ENCODE assay signal across 12 mouse cellular contexts in the genomic region with DNA sequence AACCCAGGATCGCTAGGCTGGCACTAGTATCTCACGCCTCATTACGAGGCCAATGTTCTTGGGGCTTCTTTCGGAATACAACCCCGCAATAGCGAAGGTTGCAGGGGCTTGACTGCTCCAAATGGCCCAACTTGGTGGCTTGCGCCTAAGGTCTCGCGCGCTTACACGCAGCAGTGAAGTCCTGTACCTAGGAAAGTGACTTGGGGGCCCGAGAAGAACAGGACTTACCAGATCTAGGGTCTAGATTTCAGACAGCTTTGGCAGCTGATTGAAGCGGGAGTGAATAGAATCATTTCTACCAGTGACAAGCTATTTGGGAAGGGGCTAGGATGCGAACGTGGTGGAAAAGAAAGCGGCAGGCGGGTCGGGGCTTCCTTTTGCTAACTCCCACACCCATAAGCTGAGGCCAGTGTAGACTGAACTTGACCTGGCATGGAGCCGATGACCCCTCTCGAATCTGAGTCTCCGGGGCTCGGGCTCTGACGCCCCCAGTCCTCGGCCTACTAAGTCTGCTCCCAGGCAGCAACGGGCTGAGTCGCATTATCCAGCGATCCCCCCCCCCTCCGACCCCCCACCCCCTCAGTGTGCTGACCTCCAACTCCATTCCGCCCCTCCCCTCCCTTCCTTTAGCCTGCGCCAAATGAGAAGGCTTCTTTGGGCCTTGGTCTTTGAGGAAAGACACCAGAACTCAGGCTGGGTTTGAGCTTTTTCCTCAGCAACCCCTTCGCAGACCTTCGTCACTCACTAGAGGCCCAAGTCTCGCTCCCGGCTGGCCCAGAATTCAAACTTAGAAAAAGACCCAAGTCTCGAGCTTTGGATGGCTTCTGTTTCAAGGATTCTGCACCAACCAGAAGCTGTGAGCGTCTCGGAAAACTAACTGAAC. TPM values are rescaled to one million over a fixed set of nuclear protein-coding genes. Genes with fewer than 3 reads are reported as not detected.
DNase-seq lines count a peak whose midpoint lies in the region; ATAC-seq and TF ChIP-seq lines count a peak whose summit lies in the region.
"Had no signal": no experiment of that assay in that cellular context is flagged by ENCODE, and none has a peak within 500 bp of the region (broad histone marks: within the 10 kb centered on the region; RNA-seq: fewer than 3 reads in every experiment).

No protein-coding gene starts in this region.

- WGBS in forebrain, embryonic 16.5 days: 17% methylated on average over 36 of the region's 37 CpGs
- WGBS in midbrain, embryonic 14.5 days: 7% methylated on average over 37 of the region's 37 CpGs
- WGBS in thymus, adult 2 months: 21% methylated on average over 37 of the region's 37 CpGs
- 2% methylated on average over 37 of the region's 37 CpGs for WGBS in intestine, embryonic 16.5 days

- DNase-seq in brain, embryonic 14.5 days (ENCODE audit: low read depth): peak; percentile 70
- peak; percentile 77 to 79 for DNase-seq in cerebellum, postnatal 14 days
- peak; percentile 60 for DNase-seq in midbrain, embryonic 14.5 days
- DNase-seq in thymus, adult 2 months: no peak
- no peak for DNase-seq in MN1 (ENCODE audit: low spot score)
- DNase-seq in urinary bladder, adult 18-20 months (ENCODE audit: low spot score in 2 of 2): no peak
- DNase-seq: adrenal gland, postnatal 25 days had no signal

- peak overlapping the region; percentile 58 for H3K4me2 ChIP-seq in forebrain, embryonic 16.5 days (ENCODE audit: low read length)
- H3K4me2 ChIP-seq in midbrain, embryonic 14.5 days (ENCODE audit: low read length): peak overlapping the region; percentile 54
- no peak overlapping the region for H3K4me2 ChIP-seq in intestine, embryonic 16.5 days (ENCODE audit: low read depth, low read length)
- H3K4me2 ChIP-seq: liver, embryonic 15.5 days had no signal

- TF ChIP-seq CTCF in brain, embryonic 14.5 days (IDR thresholded peaks at IDR 0.05; ENCODE audit: borderline replicate concordance, extremely low read depth, insufficient read depth, insufficient read length): no peak
- no peak for TF ChIP-seq CTCF in thymus, adult 2 months (IDR thresholded peaks at IDR 0.05; ENCODE audit: borderline replicate concordance, control insufficient read depth, extremely low read depth, insufficient read depth, low read length, poor library complexity)

- ATAC-seq in forebrain, embryonic 16.5 days: no peak
- no peak for ATAC-seq in midbrain, embryonic 14.5 days (ENCODE audit: low FRiP score, low TSS enrichment)
- no peak for ATAC-seq in intestine, embryonic 16.5 days

- TF ChIP-seq POLR2A in brain, embryonic 14.5 days (IDR thresholded peaks at IDR 0.05; ENCODE audit: borderline replicate concordance, extremely low read depth, insufficient read depth, insufficient read length, poor library complexity, severe bottlenecking): no peak
- TF ChIP-seq POLR2A in thymus, adult 2 months (IDR thresholded peaks at IDR 0.05; ENCODE audit: control insufficient read depth, extremely low read depth, insufficient read depth, low read length, poor library complexity): no peak

- peaks cover 19% of the 10 kb centered on the region for H3K4me1 ChIP-seq in forebrain, embryonic 16.5 days (replicated peaks; ENCODE audit: control insufficient read depth, insufficient read depth, low read length)
- peaks cover 6% of the 10 kb centered on the region; the same call in 1 of the 2 replicates for H3K4me1 ChIP-seq in midbrain, embryonic 14.5 days (ENCODE audit: control insufficient read depth, insufficient read depth, low read length)
- H3K4me1 ChIP-seq in thymus, adult 2 months (replicated peaks; ENCODE audit: control insufficient read depth, insufficient read depth, low read length): no peaks in the 10 kb centered on the region
- H3K4me1 ChIP-seq in intestine, embryonic 16.5 days (ENCODE audit: control insufficient read depth, insufficient read depth, low read length): no peaks in the 10 kb centered on the region
- H3K4me1 ChIP-seq: liver, embryonic 15.5 days had no signal

- H3K36me3 ChIP-seq in forebrain, embryonic 16.5 days (ENCODE audit: control insufficient read depth, insufficient read depth): no peaks in the 10 kb centered on the region
- no peaks in the 10 kb centered on the region for H3K36me3 ChIP-seq in midbrain, embryonic 14.5 days (ENCODE audit: control insufficient read depth, insufficient read depth, low read length)
- no peaks in the 10 kb centered on the region for H3K36me3 ChIP-seq in thymus, adult 2 months (ENCODE audit: control insufficient read depth, insufficient read depth, low read length)
- H3K36me3 ChIP-seq in intestine, embryonic 16.5 days (ENCODE audit: control insufficient read depth, insufficient read depth, low read length): no peaks in the 10 kb centered on the region
- H3K36me3 ChIP-seq: liver, embryonic 15.5 days had no signal

- H3K27me3 ChIP-seq in forebrain, embryonic 16.5 days (replicated peaks; ENCODE audit: control insufficient read depth, insufficient read depth, low read length): peaks cover 39% of the 10 kb centered on the region
- peaks cover 73% of the 10 kb centered on the region for H3K27me3 ChIP-seq in midbrain, embryonic 14.5 days (ENCODE audit: control insufficient read depth, insufficient read depth, low read length)
- peaks cover 10% of the 10 kb centered on the region; the same call in 1 of the 2 replicates for H3K27me3 ChIP-seq in thymus, adult 2 months (ENCODE audit: control insufficient read depth, insufficient read depth, low read length)
- H3K27me3 ChIP-seq in intestine, embryonic 16.5 days (replicated peaks; ENCODE audit: control insufficient read depth, insufficient read depth, low read length): peaks cover 71% of the 10 kb centered on the region

- H3K27ac ChIP-seq in forebrain, embryonic 16.5 days (ENCODE audit: low read length): peak overlapping the region; percentile 60; the same call in 1 of the 2 replicates
- H3K27ac ChIP-seq in midbrain, embryonic 14.5 days (replicated peaks; ENCODE audit: low read depth, low read length): peak overlapping the region; percentile 78
- no peak overlapping the region for H3K27ac ChIP-seq in thymus, adult 2 months (ENCODE audit: control insufficient read depth, insufficient read depth, low read length)
- H3K27ac ChIP-seq in intestine, embryonic 16.5 days (ENCODE audit: low read length): no peak overlapping the region
- H3K27ac ChIP-seq: liver, embryonic 15.5 days had no signal

- peak overlapping the region; percentile 0; the same call in 1 of the 2 replicates for H3K9ac ChIP-seq in forebrain, embryonic 16.5 days (replicated peaks; ENCODE audit: low read depth, low read length)
- peak overlapping the region; percentile 48 for H3K9ac ChIP-seq in midbrain, embryonic 14.5 days (replicated peaks; ENCODE audit: low read length)
- no peak overlapping the region for H3K9ac ChIP-seq in intestine, embryonic 16.5 days (ENCODE audit: low read depth, low read length)
- H3K9ac ChIP-seq: liver, embryonic 15.5 days had no signal

- H3K9me3 ChIP-seq in forebrain, embryonic 16.5 days (ENCODE audit: control insufficient read depth, low read length): no peaks in the 10 kb centered on the region
- H3K9me3 ChIP-seq in midbrain, embryonic 14.5 days (ENCODE audit: control insufficient read depth, low read length): no peaks in the 10 kb centered on the region
- no peaks in the 10 kb centered on the region for H3K9me3 ChIP-seq in intestine, embryonic 16.5 days (ENCODE audit: control insufficient read depth, low read length)
- H3K9me3 ChIP-seq: liver, embryonic 15.5 days had no signal

- H3K4me3 ChIP-seq in forebrain, embryonic 16.5 days (replicated peaks; ENCODE audit: low read length): 0 out of 2 replicates have a peak overlapping the region, but pooled peaks have one; percentile 3
- peak overlapping the region; percentile 24 for H3K4me3 ChIP-seq in midbrain, embryonic 14.5 days (replicated peaks; ENCODE audit: low read depth, low read length)
- no peak overlapping the region for H3K4me3 ChIP-seq in thymus, adult 2 months (ENCODE audit: control insufficient read depth, insufficient read depth, low read length)
- H3K4me3 ChIP-seq in intestine, embryonic 16.5 days (ENCODE audit: low read length): no peak overlapping the region
- H3K4me3 ChIP-seq: liver, embryonic 15.5 days had no signal

RNA-seq across cellular contexts. Expression of a gene that starts 8.4 kb away (rescaled TPM):
- polyA plus RNA-seq in brain, embryonic 14.5 days (2012; rRNA removed): 89.6 and 91.1 TPM in 2 replicates
- 28.3 and 47.6 TPM in 2 replicates for polyA plus RNA-seq in forebrain, embryonic 16.5 days (2015; fragmentation: Nextera tagmentation; extraction: Ambion mirVana)
- 32.4 and 49.1 TPM in 2 replicates for polyA plus RNA-seq in midbrain, embryonic 14.5 days (2014; fragmentation: Nextera tagmentation; extraction: Ambion mirVana)
- not detected in 2 replicates for polyA plus RNA-seq in thymus, adult 2 months (2012; rRNA removed)
- polyA plus RNA-seq in intestine, embryonic 16.5 days (2015; fragmentation: Nextera tagmentation; extraction: Ambion mirVana): not detected in 2 replicates
- polyA plus RNA-seq: heart, embryonic 16.5 days; large intestine, adult 2 months; liver, embryonic 15.5 days had no signal

RNA-seq across cellular contexts. Expression of a gene that starts 11.8 kb away (rescaled TPM):
- 576 and 642 TPM in 2 replicates for polyA plus RNA-seq in brain, embryonic 14.5 days (2012; rRNA removed)
- polyA plus RNA-seq in forebrain, embryonic 16.5 days (2015; fragmentation: Nextera tagmentation; extraction: Ambion mirVana): 4.5 and 8.0 TPM in 2 replicates
- polyA plus RNA-seq in midbrain, embryonic 14.5 days (2014; fragmentation: Nextera tagmentation; extraction: Ambion mirVana): 17.8 and 18.5 TPM in 2 replicates
- 0.19 and 0.28 TPM in 2 replicates for polyA plus RNA-seq in thymus, adult 2 months (2012; rRNA removed)
- not detected in 2 replicates for polyA plus RNA-seq in intestine, embryonic 16.5 days (2015; fragmentation: Nextera tagmentation; extraction: Ambion mirVana)
- polyA plus RNA-seq: large intestine, adult 2 months had no signal

Comparison
In these comparisons a context has a peak if more than half of its experiments do, and no peak if none do; other contexts are left out.
1. DNase-seq: peak in brain, embryonic 14.5 days (single experiment), cerebellum, postnatal 14 days (2 of 2) and midbrain, embryonic 14.5 days (single experiment); none in thymus, adult 2 months (single experiment), MN1 (single experiment) and urinary bladder, adult 18-20 months (0 of 2).
2. H3K27ac ChIP-seq: peak in forebrain, embryonic 16.5 days (single experiment) and midbrain, embryonic 14.5 days (single experiment); none in thymus, adult 2 months (single experiment) and intestine, embryonic 16.5 days (single experiment).
3. H3K4me3 ChIP-seq: peak in forebrain, embryonic 16.5 days (single experiment) and midbrain, embryonic 14.5 days (single experiment); none in thymus, adult 2 months (single experiment) and intestine, embryonic 16.5 days (single experiment).
4. RNA of a gene that starts 8.4 kb away (polyA plus RNA-seq): 89.6 to 91.1 TPM in brain, embryonic 14.5 days, 32.4 to 49.1 TPM in midbrain, embryonic 14.5 days and 28.3 to 47.6 TPM in forebrain, embryonic 16.5 days; not detected in thymus, adult 2 months and not detected in intestine, embryonic 16.5 days; every median in the first group is over 10 times any median in the second.
5. RNA of a gene that starts 11.8 kb away (polyA plus RNA-seq): 576 to 642 TPM in brain, embryonic 14.5 days; 17.8 to 18.5 TPM in midbrain, embryonic 14.5 days, 4.5 to 8.0 TPM in forebrain, embryonic 16.5 days, 0.19 to 0.28 TPM in thymus, adult 2 months and not detected in intestine, embryonic 16.5 days; every median in the first group is over 10 times any median in the second.